Mouse (Mus musculus): Measurements from ENCODE around the gene Ldlr. TPM values are rescaled to one million over a fixed set of nuclear protein-coding genes. Genes with fewer than 3 reads are reported as not detected.
"Not testable (repeated sequence)": the region's sequence is repeated elsewhere in the genome, so short reads cannot be mapped to it uniquely, and the experiment has no call there.

Gene Ldlr
- polyA plus RNA-seq, 1 experiment = 34.1 TPM

GRCm38 (mm10) chr9:21692491-21692890 is 30.8 kb upstream of the Ldlr start:
- WGBS = 91% methylated on average over 4 of the region's 4 CpGs
- H3K27ac ChIP-seq (ENCODE audit: insufficient read depth, low read length) = no peak overlapping the region
- TF ChIP-seq CTCF (IDR thresholded peaks at IDR 0.05; ENCODE audit: borderline replicate concordance, insufficient read depth, low read depth, low read length) (no peak), POLR2A (IDR thresholded peaks at IDR 0.05; ENCODE audit: borderline replicate concordance, insufficient read depth, low read length) (no peak)
- DNase-seq = no peak
- H3K27me3 ChIP-seq (ENCODE audit: control insufficient read depth, insufficient read depth, low read length) = no peaks in the 10 kb centered on the region
- peaks cover 5% of the 10 kb centered on the region; the same call in 1 of the 2 replicates for H3K4me1 ChIP-seq (ENCODE audit: control insufficient read depth, insufficient read depth, low read length)
- no peak overlapping the region for H3K4me3 ChIP-seq (replicated peaks; ENCODE audit: insufficient read depth, low read depth, low read length)

GRCm38 (mm10) chr9:21694071-21694470 is 29.2 kb upstream of the Ldlr start:
- DNase-seq = no peak
- TF ChIP-seq POLR2A (IDR thresholded peaks at IDR 0.05; ENCODE audit: borderline replicate concordance, insufficient read depth, low read length) (no peak), CTCF (IDR thresholded peaks at IDR 0.05; ENCODE audit: borderline replicate concordance, insufficient read depth, low read depth, low read length) (no peak)
- Histone ChIP-seq H3K27me3 (ENCODE audit: control insufficient read depth, insufficient read depth, low read length) (no peaks in the 10 kb centered on the region), H3K27ac (ENCODE audit: insufficient read depth, low read length) (no peak overlapping the region), H3K4me1 (ENCODE audit: control insufficient read depth, insufficient read depth, low read length) (peaks cover 5% of the 10 kb centered on the region; the same call in 1 of the 2 replicates), H3K4me3 (replicated peaks; ENCODE audit: insufficient read depth, low read depth, low read length) (no peak overlapping the region)

- no peak for DNase-seq
- WGBS = 80% methylated on average over 5 of the region's 5 CpGs
- H3K27ac ChIP-seq (ENCODE audit: insufficient read depth, low read length) = no peak overlapping the region
Observed at GRCm38 (mm10) chr9:21695229-21695792, 28.0 kb upstream of the Ldlr start.

GRCm38 (mm10) chr9:21697121-21697520 is 26.2 kb upstream of the Ldlr start:
- 54% methylated on average over 6 of the region's 6 CpGs for WGBS
- no peak for TF ChIP-seq CTCF (IDR thresholded peaks at IDR 0.05; ENCODE audit: borderline replicate concordance, insufficient read depth, low read depth, low read length)
- H3K27me3 ChIP-seq (ENCODE audit: control insufficient read depth, insufficient read depth, low read length) = no peaks in the 10 kb centered on the region

More at GRCm38 (mm10) chr9:21695229-21695792, 28.0 kb upstream of the Ldlr start:
- Histone ChIP-seq H3K4me3 (replicated peaks; ENCODE audit: insufficient read depth, low read depth, low read length) (no peak overlapping the region), H3K4me1 (ENCODE audit: control insufficient read depth, insufficient read depth, low read length) (peaks cover 5% of the 10 kb centered on the region; the same call in 1 of the 2 replicates), H3K27me3 (ENCODE audit: control insufficient read depth, insufficient read depth, low read length) (no peaks in the 10 kb centered on the region)
- TF ChIP-seq POLR2A (IDR thresholded peaks at IDR 0.05; ENCODE audit: borderline replicate concordance, insufficient read depth, low read length) = no peak
- no peak for TF ChIP-seq CTCF (IDR thresholded peaks at IDR 0.05; ENCODE audit: borderline replicate concordance, insufficient read depth, low read depth, low read length)

GRCm38 (mm10) chr9:21699280-21699679 is 24.0 kb upstream of the Ldlr start:
- H3K27me3 ChIP-seq (ENCODE audit: control insufficient read depth, insufficient read depth, low read length); H3K4me1 ChIP-seq (ENCODE audit: control insufficient read depth, insufficient read depth, low read length); H3K4me3 ChIP-seq (replicated peaks; ENCODE audit: insufficient read depth, low read depth, low read length); H3K27ac ChIP-seq (ENCODE audit: insufficient read depth, low read length): not testable (repeated sequence)
- WGBS = 82% methylated on average over 6 of the region's 6 CpGs
- peak in 1 of 2 experiments; percentile 39 for DNase-seq
- TF ChIP-seq CTCF (IDR thresholded peaks at IDR 0.05; ENCODE audit: borderline replicate concordance, insufficient read depth, low read depth, low read length) = peak; percentile 39; the same call in 1 of the 2 replicates

More at GRCm38 (mm10) chr9:21697121-21697520, 26.2 kb upstream of the Ldlr start:
- no peak overlapping the region for H3K4me3 ChIP-seq (replicated peaks; ENCODE audit: insufficient read depth, low read depth, low read length)
- no peak overlapping the region for H3K27ac ChIP-seq (ENCODE audit: insufficient read depth, low read length)
- no peak for DNase-seq
- H3K4me1 ChIP-seq (ENCODE audit: control insufficient read depth, insufficient read depth, low read length) = peaks cover 3% of the 10 kb centered on the region; the same call in 1 of the 2 replicates

- peaks cover 3% of the 10 kb centered on the region; the same call in 1 of the 2 replicates for H3K4me1 ChIP-seq (ENCODE audit: control insufficient read depth, insufficient read depth, low read length)
- H3K27ac ChIP-seq (ENCODE audit: insufficient read depth, low read length) = no peak overlapping the region
- no peaks in the 10 kb centered on the region for H3K27me3 ChIP-seq (ENCODE audit: control insufficient read depth, insufficient read depth, low read length)
- no peak for DNase-seq
- WGBS = 90% methylated on average over 14 of the region's 14 CpGs
- TF ChIP-seq POLR2A (IDR thresholded peaks at IDR 0.05; ENCODE audit: borderline replicate concordance, insufficient read depth, low read length) (no peak), CTCF (IDR thresholded peaks at IDR 0.05; ENCODE audit: borderline replicate concordance, insufficient read depth, low read depth, low read length) (no peak)
- H3K4me3 ChIP-seq (replicated peaks; ENCODE audit: insufficient read depth, low read depth, low read length) = no peak overlapping the region
Observed at GRCm38 (mm10) chr9:21701091-21701490, 22.2 kb upstream of the Ldlr start.

GRCm38 (mm10) chr9:21703494-21703893 is 19.8 kb upstream of the Ldlr start:
- DNase-seq = no peak
- no peaks in the 10 kb centered on the region for H3K4me1 ChIP-seq (ENCODE audit: control insufficient read depth, insufficient read depth, low read length)
- H3K27me3 ChIP-seq (ENCODE audit: control insufficient read depth, insufficient read depth, low read length) = no peaks in the 10 kb centered on the region
- TF ChIP-seq POLR2A (IDR thresholded peaks at IDR 0.05; ENCODE audit: borderline replicate concordance, insufficient read depth, low read length) (no peak), CTCF (IDR thresholded peaks at IDR 0.05; ENCODE audit: borderline replicate concordance, insufficient read depth, low read depth, low read length) (no peak)
- H3K4me3 ChIP-seq (replicated peaks; ENCODE audit: insufficient read depth, low read depth, low read length) = no peak overlapping the region
- 89% methylated on average over 7 of the region's 7 CpGs for WGBS
- H3K27ac ChIP-seq (ENCODE audit: insufficient read depth, low read length) = no peak overlapping the region

GRCm38 (mm10) chr9:21706085-21706484 is 17.2 kb upstream of the Ldlr start:
- no peak overlapping the region for H3K27ac ChIP-seq (ENCODE audit: insufficient read depth, low read length)
- WGBS = 79% methylated on average over 4 of the region's 4 CpGs
- no peak for DNase-seq
- H3K4me1 ChIP-seq (ENCODE audit: control insufficient read depth, insufficient read depth, low read length) = peaks cover 4% of the 10 kb centered on the region; the same call in 1 of the 2 replicates
- TF ChIP-seq CTCF (IDR thresholded peaks at IDR 0.05; ENCODE audit: borderline replicate concordance, insufficient read depth, low read depth, low read length) = no peak
- TF ChIP-seq POLR2A (IDR thresholded peaks at IDR 0.05; ENCODE audit: borderline replicate concordance, insufficient read depth, low read length) = no peak
- H3K27me3 ChIP-seq (ENCODE audit: control insufficient read depth, insufficient read depth, low read length) = no peaks in the 10 kb centered on the region
- H3K4me3 ChIP-seq (replicated peaks; ENCODE audit: insufficient read depth, low read depth, low read length) = no peak overlapping the region
